In genomic region chr19:56919628-56920027, GRCm38 (mm10) we compare ENCODE assay signal across 9 mouse cellular contexts. TPM values are rescaled to one million over a fixed set of nuclear protein-coding genes. Genes with fewer than 3 reads are reported as not detected.
DNase-seq lines count a peak whose midpoint lies in the region; ATAC-seq and TF ChIP-seq lines count a peak whose summit lies in the region.
"Had no signal": no experiment of that assay in that cellular context is flagged by ENCODE, and none has a peak within 500 bp of the region (broad histone marks: within the 10 kb centered on the region; RNA-seq: fewer than 3 reads in every experiment).

No protein-coding gene starts in this region.

- no peak overlapping the region for H3K4me3 ChIP-seq in C2C12 (ENCODE audit: insufficient read depth, poor library complexity, severe bottlenecking)
- no peak overlapping the region for H3K4me3 ChIP-seq in forebrain, embryonic 10.5 days
- no peak overlapping the region for H3K4me3 ChIP-seq in heart, embryonic 16.5 days (ENCODE audit: low read length)
- no peak overlapping the region for H3K4me3 ChIP-seq in liver, postnatal 0 days (ENCODE audit: low read depth, low read length)
- H3K4me3 ChIP-seq in olfactory bulb, adult 2 months (ENCODE audit: insufficient read depth, low read depth, low read length) = no peak overlapping the region
- H3K4me3 ChIP-seq: embryonic facial prominence, embryonic 13.5 days had no signal

- no peaks in the 10 kb centered on the region for H3K79me2 ChIP-seq in C2C12 (ENCODE audit: control insufficient read depth, insufficient read depth)

- H3K79me3 ChIP-seq in C2C12 (ENCODE audit: low read depth) = no peaks in the 10 kb centered on the region

- TF ChIP-seq POLR2A in olfactory bulb, adult 2 months (IDR thresholded peaks at IDR 0.05; ENCODE audit: insufficient read depth, low read depth, low read length) = no peak

- H3K4me1 ChIP-seq in forebrain, embryonic 10.5 days = peaks cover 9% of the 10 kb centered on the region
- H3K4me1 ChIP-seq in heart, embryonic 16.5 days (ENCODE audit: control insufficient read depth, insufficient read depth, low read length) = no peaks in the 10 kb centered on the region
- no peaks in the 10 kb centered on the region for H3K4me1 ChIP-seq in liver, postnatal 0 days (ENCODE audit: insufficient read depth)
- H3K4me1 ChIP-seq in olfactory bulb, adult 2 months (ENCODE audit: control insufficient read depth, insufficient read depth, low read length) = no peaks in the 10 kb centered on the region

- no peak overlapping the region for H3K4me2 ChIP-seq in heart, embryonic 16.5 days (ENCODE audit: low read depth, low read length)
- no peak overlapping the region for H3K4me2 ChIP-seq in liver, postnatal 0 days (ENCODE audit: low read depth, low read length)
- H3K4me2 ChIP-seq: embryonic facial prominence, embryonic 13.5 days had no signal

- peak; percentile 37 for DNase-seq in brain, embryonic 18.5 days (ENCODE audit: low read depth, low spot score)
- peak; percentile 86 for DNase-seq in forebrain, embryonic 10.5 days (ENCODE audit: extremely low spot score, low spot score)
- peak; percentile 93 to 96 for DNase-seq in kidney, postnatal 25 days
- DNase-seq in liver, postnatal 0 days = peak; percentile 81
- peak; percentile 20 for DNase-seq in thymus, postnatal 0 days (ENCODE audit: low spot score)

- H3K27ac ChIP-seq in forebrain, embryonic 10.5 days = no peak overlapping the region
- H3K27ac ChIP-seq in heart, embryonic 16.5 days (ENCODE audit: low read length) = no peak overlapping the region
- no peak overlapping the region for H3K27ac ChIP-seq in liver, postnatal 0 days (ENCODE audit: low read depth)
- no peak overlapping the region for H3K27ac ChIP-seq in olfactory bulb, adult 2 months (ENCODE audit: insufficient read depth, low read depth, low read length)
- H3K27ac ChIP-seq: embryonic facial prominence, embryonic 13.5 days had no signal

- no peak overlapping the region for H3ac ChIP-seq in C2C12 (ENCODE audit: control insufficient read depth, insufficient read length, low read depth)

- no peak overlapping the region for H3K9ac ChIP-seq in heart, embryonic 16.5 days (ENCODE audit: low read length)
- H3K9ac ChIP-seq in liver, postnatal 0 days (replicated peaks) = no peak overlapping the region

- no peaks in the 10 kb centered on the region for H3K27me3 ChIP-seq in C2C12 (ENCODE audit: control insufficient read depth, insufficient read depth, insufficient read length)
- H3K27me3 ChIP-seq in forebrain, embryonic 10.5 days (ENCODE audit: poor library complexity, severe bottlenecking) = no peaks in the 10 kb centered on the region
- no peaks in the 10 kb centered on the region for H3K27me3 ChIP-seq in heart, embryonic 16.5 days (ENCODE audit: control insufficient read depth, insufficient read depth, low read length)
- H3K27me3 ChIP-seq in liver, postnatal 0 days (ENCODE audit: insufficient read depth, low read length) = no peaks in the 10 kb centered on the region
- H3K27me3 ChIP-seq: embryonic facial prominence, embryonic 13.5 days had no signal

- peak; percentile 90 for TF ChIP-seq CTCF in C2C12 (IDR thresholded peaks at IDR 0.05; ENCODE audit: control insufficient read depth, insufficient read depth, insufficient read length)
- peak; percentile 92 for TF ChIP-seq CTCF in liver, postnatal 0 days (IDR thresholded peaks at IDR 0.05; ENCODE audit: low read depth)
- peak; percentile 65 for TF ChIP-seq CTCF in olfactory bulb, adult 2 months (IDR thresholded peaks at IDR 0.05; ENCODE audit: insufficient read depth, low read depth, low read length)

- TF ChIP-seq EP300 in liver, postnatal 0 days (IDR thresholded peaks at IDR 0.05; ENCODE audit: low read depth) = no peak

- ATAC-seq in heart, embryonic 16.5 days (replicated peaks; ENCODE audit: extremely low read depth, insufficient read depth, low FRiP score) = peak; percentile 85
- ATAC-seq in liver, postnatal 0 days = peak; percentile 66; the same call in 1 of the 2 replicates

- WGBS in forebrain, embryonic 10.5 days = 33% methylated on average over 7 of the region's 7 CpGs
- WGBS in heart, embryonic 16.5 days = 20% methylated on average over 7 of the region's 7 CpGs
- WGBS in liver, postnatal 0 days (ENCODE audit: insufficient replicate concordance) = 30% methylated on average over 7 of the region's 7 CpGs
- WGBS in olfactory bulb, adult 2 months = 34% methylated on average over 7 of the region's 7 CpGs

- no peaks in the 10 kb centered on the region for H3K9me3 ChIP-seq in forebrain, embryonic 10.5 days
- peaks cover 2% of the 10 kb centered on the region; the same call in 1 of the 2 replicates for H3K9me3 ChIP-seq in heart, embryonic 16.5 days (replicated peaks; ENCODE audit: control insufficient read depth, low read length)
- H3K9me3 ChIP-seq in liver, postnatal 0 days (ENCODE audit: low read length) = no peaks in the 10 kb centered on the region
- H3K9me3 ChIP-seq: embryonic facial prominence, embryonic 13.5 days had no signal

- no peaks in the 10 kb centered on the region for H3K36me3 ChIP-seq in C2C12 (ENCODE audit: control insufficient read depth, insufficient read depth)
- no peaks in the 10 kb centered on the region for H3K36me3 ChIP-seq in forebrain, embryonic 10.5 days (replicated peaks)
- H3K36me3 ChIP-seq in heart, embryonic 16.5 days (ENCODE audit: control insufficient read depth, insufficient read depth) = no peaks in the 10 kb centered on the region
- no peaks in the 10 kb centered on the region for H3K36me3 ChIP-seq in liver, postnatal 0 days (replicated peaks; ENCODE audit: insufficient read depth, low read length)

TF ChIP-seq in C2C12, 6 proteins besides CTCF, POLR2A, EP300 and RAD21:
- TF ChIP-seq USF1 (IDR thresholded peaks at IDR 0.05; ENCODE audit: low read depth) (no peak), MAX (IDR thresholded peaks at IDR 0.05) (no peak), FOSL1 (IDR thresholded peaks at IDR 0.05; ENCODE audit: insufficient read depth, low read length, poor library complexity, severe bottlenecking) (no peak), MYOD1 (IDR thresholded peaks at IDR 0.05; ENCODE audit: control insufficient read depth, insufficient read length, low read depth) (no peak), CEBPB (IDR thresholded peaks at IDR 0.05; ENCODE audit: low read depth) (no peak), MYOG (IDR thresholded peaks at IDR 0.05; ENCODE audit: control insufficient read depth, extremely low read depth, insufficient read length) (no peak)

RNA-seq across cellular contexts. Expression of gene Vwa2, which starts 45.6 kb away (rescaled TPM):
- polyA plus RNA-seq in C2C12 (2012; fragmentation: generic; extraction: Trizol) = 0.02 TPM
- 1.7 and 2.6 TPM in 2 replicates for polyA plus RNA-seq in forebrain, embryonic 10.5 days (2016; fragmentation: Nextera tagmentation; extraction: Ambion mirVana)
- 0.25 and 0.70 TPM in 2 replicates for polyA plus RNA-seq in heart, embryonic 16.5 days (2015; fragmentation: Nextera tagmentation; extraction: Ambion mirVana)
- not detected in 2 replicates for polyA plus RNA-seq in liver, postnatal 0 days (2015; fragmentation: Nextera tagmentation; extraction: Ambion mirVana)
- not detected in 2 replicates for polyA plus RNA-seq in olfactory bulb, adult 2 months (2012; ENCODE audit: insufficient read depth, insufficient read length, low replicate concordance, missing spikeins)
- 0.67 and 0.73 TPM in 2 replicates for polyA plus RNA-seq in thymus, postnatal 0 days (2015; fragmentation: Nextera tagmentation; extraction: Ambion mirVana)

Comparison
In these comparisons a context has a peak if more than half of its experiments do, and no peak if none do; other contexts are left out.
1. DNase-seq: peak in every context shown above with its lines; median percentile 94 in kidney, postnatal 25 days; 86 in forebrain, embryonic 10.5 days; 81 in liver, postnatal 0 days; 37 in brain, embryonic 18.5 days; 20 in thymus, postnatal 0 days.